Mouse (Mus musculus) adrenal gland, postnatal 25 days (tissue): ENCODE data around the gene 4930469K13Rik. TPM values are rescaled to one million over a fixed set of nuclear protein-coding genes. Genes with fewer than 3 reads are reported as not detected.

Source experiments
- DNase-seq: peaks from one replicate; pipeline ENCODE4 v3.0.0; 2021; ENCODE audit warnings: mixed read lengths
- total RNA-seq: library from RNA; stranded (reverse); gene quantifications from 2 replicates; pipeline ENCODE4 v1.2.3, GENCODE M21; 2021

4930469K13Rik gene
- total RNA-seq, 1 experiment from 2014 or later: not detected

DNA sequence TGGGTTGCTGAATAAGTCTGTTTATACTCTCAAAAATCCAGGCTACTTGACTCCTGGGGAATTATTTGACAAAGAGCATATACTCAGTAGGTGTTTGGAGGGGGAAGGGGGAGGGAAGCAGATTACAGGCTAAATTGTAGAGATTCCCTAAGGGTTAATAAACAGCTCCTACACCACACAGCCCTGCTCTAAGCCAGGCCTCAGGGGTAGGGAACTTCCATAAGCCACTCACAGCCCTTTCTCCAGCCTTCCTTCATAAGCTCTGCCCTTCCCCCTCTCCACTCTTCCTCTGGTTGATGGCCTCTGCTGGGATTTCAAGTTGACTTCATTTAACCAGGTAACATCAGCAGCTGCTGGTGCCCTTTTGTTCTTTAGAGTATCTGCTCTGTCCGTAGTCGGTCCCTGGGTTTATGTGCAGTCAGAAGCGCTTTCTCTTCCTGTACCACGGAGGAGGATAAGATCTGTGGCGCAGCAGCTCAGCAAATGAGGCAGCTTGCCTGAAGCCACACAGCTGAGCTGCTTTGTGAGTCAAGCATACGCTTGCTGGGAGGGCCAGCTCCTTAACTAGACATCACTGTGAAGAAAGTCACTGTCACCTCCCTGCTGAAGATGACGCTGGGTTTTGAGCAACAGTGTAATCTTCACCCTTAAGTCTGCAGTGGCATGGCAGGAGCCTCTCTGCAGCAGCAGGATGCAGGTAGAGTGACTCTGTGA, 159.6 kb downstream of the 4930469K13Rik start:
- no peak for DNase-seq

GRCm38 (mm10) chr11:33937641-33938040, 160.7 kb downstream of the 4930469K13Rik start:
- DNase-seq: no peak

DNA sequence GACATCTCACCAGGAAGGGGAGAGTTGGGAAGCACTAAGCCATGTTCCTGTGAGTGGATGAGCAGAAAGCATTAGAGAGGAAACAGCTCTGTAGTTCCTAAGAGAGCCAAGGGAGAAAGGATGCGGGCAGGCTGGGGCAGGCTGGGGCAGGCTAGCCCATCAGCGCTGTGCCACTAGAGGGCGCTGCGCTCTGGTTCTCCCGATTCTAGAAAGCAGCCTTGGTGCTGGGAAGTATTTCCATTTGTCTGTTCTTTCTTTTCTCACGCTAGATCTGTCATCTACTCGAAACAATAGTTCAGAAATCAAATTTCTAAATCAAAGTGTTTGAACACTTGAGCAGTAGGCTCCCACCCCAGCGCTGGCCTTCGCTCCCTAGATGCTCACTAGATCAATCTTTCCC, 164.1 kb downstream of the 4930469K13Rik start:
- DNase-seq: no peak

- DNase-seq: no peak
These were observed 165.8 kb downstream of the 4930469K13Rik start for GRCm38 (mm10) chr11:33932386-33933111.

GRCm38 (mm10) chr11:33931836-33932385, 166.4 kb downstream of the 4930469K13Rik start:
- DNase-seq: peak; percentile 14

- DNase-seq: no peak
These were observed 168.9 kb downstream of the 4930469K13Rik start for GRCm38 (mm10) chr11:33929412-33929811.

DNA sequence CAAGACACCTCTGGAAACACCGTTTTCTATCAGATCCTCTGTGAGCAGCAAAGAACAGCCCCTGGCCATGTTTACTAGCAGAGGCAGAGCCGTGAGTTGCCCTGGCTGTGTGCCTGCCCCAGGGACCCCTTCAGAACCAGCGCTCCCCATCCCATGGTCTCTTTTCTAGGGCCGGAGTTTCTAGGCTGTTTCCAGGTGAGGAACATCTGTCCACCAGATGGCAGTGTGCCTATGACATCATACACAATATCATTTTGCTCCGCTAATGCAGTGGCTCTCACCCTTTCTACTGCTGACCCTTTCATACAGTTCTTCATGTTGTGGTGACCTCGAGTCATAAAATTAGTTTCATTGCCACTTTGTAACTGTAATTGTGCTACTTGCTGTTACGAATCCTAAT, 169.7 kb downstream of the 4930469K13Rik start:
- peak; percentile 12 for DNase-seq

- no peak for DNase-seq
These were observed 170.5 kb downstream of the 4930469K13Rik start for GRCm38 (mm10) chr11:33927836-33928235.

GRCm38 (mm10) chr11:33927321-33927720, 171.0 kb downstream of the 4930469K13Rik start:
- DNase-seq: no peak

GRCm38 (mm10) chr11:33926551-33926950, 171.8 kb downstream of the 4930469K13Rik start:
- DNase-seq: no peak

GRCm38 (mm10) chr11:33925778-33926177, 172.6 kb downstream of the 4930469K13Rik start:
- no peak for DNase-seq

Other genes starting within 250 kb of the 4930469K13Rik start
- 0.15 and 0.19 TPM in 2 replicates for gene Kcnmb1, start 135.5 kb downstream of the 4930469K13Rik start, total RNA-seq
- gene Kcnip1, start 105.4 kb downstream of the 4930469K13Rik start, total RNA-seq: 4.2 TPM in 2 replicates
- 1.3 and 3.0 TPM in 2 replicates for gene Lcp2, start 51.6 kb downstream of the 4930469K13Rik start, total RNA-seq
- gene Foxi1, start 109.5 kb upstream of the 4930469K13Rik start, total RNA-seq: not detected in 2 replicates
- gene Fam196b, start 216.3 kb upstream of the 4930469K13Rik start, total RNA-seq: not detected in 2 replicates